Mouse (Mus musculus): ENCODE measurements around the gene Cyp19a1.

DNA sequence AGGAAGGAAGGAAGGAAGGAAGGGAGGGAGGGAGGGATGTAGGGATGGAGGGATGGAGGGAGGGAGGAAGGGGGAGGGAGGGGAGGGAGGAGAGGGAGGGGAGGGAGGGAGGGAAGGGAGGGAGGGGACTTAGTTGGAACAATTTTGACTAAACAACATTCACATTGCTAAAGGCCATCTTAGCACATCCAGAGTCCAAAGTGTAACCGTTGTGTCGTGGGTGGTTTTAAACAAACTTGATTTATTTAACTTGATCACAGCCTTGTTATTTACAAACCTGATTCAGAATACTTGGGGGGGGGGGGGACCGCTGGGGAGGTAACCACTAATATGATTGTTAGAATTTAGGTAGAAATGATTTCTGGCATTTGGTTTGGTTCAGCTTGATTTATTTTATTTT is 31.5 kb upstream of the Cyp19a1 start:
- no peak for TF ChIP-seq CTCF (IDR thresholded peaks at IDR 0.05; ENCODE audit: insufficient read depth, low read length)
- no peak for TF ChIP-seq POLR2A (IDR thresholded peaks at IDR 0.05; ENCODE audit: borderline replicate concordance, extremely low read depth, low read depth, low read length)

Data from lung, adult 2 months (tissue).